Mouse (Mus musculus) kidney, embryonic 16.5 days (tissue): ENCODE measurements around the gene Kcnab3. TPM values are rescaled to one million over a fixed set of nuclear protein-coding genes. Genes with fewer than 3 reads are reported as not detected.

Experiments
- ATAC-seq: fragments of 200-750 bp; cut with Nextera tagmentation; 2 replicates; pipeline ENCODE4 v1.8.0; 2017; ENCODE audit warnings: moderate TSS enrichment; ENCODE audit not compliant: low FRiP score, low TSS enrichment
- H3K27ac ChIP-seq: fragments of 300-500 bp; sonication (generic); 2 replicates; pipeline ENCODE4 v1.5.1; 2014; ENCODE audit warnings: low read length
- H3K27me3 ChIP-seq: fragments of 300-500 bp; sonication (generic); 2 replicates; pipeline ENCODE4 v1.6.1; 2014; ENCODE audit warnings: low read length, control low read depth, mixed read lengths; ENCODE audit not compliant: insufficient read depth
- H3K36me3 ChIP-seq: fragments of 300-500 bp; sonication (generic); 2 replicates; pipeline ENCODE4 v1.6.1; 2014; ENCODE audit warnings: low read length, control low read depth, mixed read lengths; ENCODE audit not compliant: insufficient read depth
- H3K4me1 ChIP-seq: fragments of 300-500 bp; sonication (generic); 2 replicates; pipeline ENCODE4 v1.6.1; 2014; ENCODE audit warnings: low read length, control low read depth, mixed read lengths; ENCODE audit not compliant: insufficient read depth
- H3K4me2 ChIP-seq: fragments of 300-500 bp; sonication (generic); replicated peaks from 2 replicates; pipeline ENCODE4 v1.6.1; 2014; ENCODE audit warnings: low read depth, low read length
- H3K4me3 ChIP-seq: fragments of 300-500 bp; sonication (generic); 2 replicates; pipeline ENCODE4 v1.5.1; 2014; ENCODE audit warnings: mild to moderate bottlenecking, low read length
- H3K9ac ChIP-seq: fragments of 300-500 bp; sonication (generic); replicated peaks from 2 replicates; pipeline ENCODE4 v1.6.1; 2014; ENCODE audit warnings: low read length
- H3K9me3 ChIP-seq: fragments of 300-500 bp; sonication (generic); 2 replicates; pipeline ENCODE4 v1.6.1; 2016; ENCODE audit warnings: low read length, control low read depth
- WGBS: fragments of 180-500 bp; shearing (Covaris S2); extraction: QIAGEN DNeasy Blood & Tissue Kit; methylation state at CpG from one replicate; pipeline ENCODE4 v1.1.7; 2014; 5-methylcytosine and 5-hydroxymethylcytosine counted together
- polyA plus RNA-seq: library from polyadenylated mRNA; unstranded; fragments of >200 nt; fragmentation: Nextera tagmentation; extraction: Ambion mirVana; gene quantifications from 2 replicates; pipeline ENCODE4 v1.2.1, GENCODE M21; 2015

Kcnab3 gene
- polyA plus RNA-seq, 1 experiment from 2014 or later = 3.3 TPM

DNA sequence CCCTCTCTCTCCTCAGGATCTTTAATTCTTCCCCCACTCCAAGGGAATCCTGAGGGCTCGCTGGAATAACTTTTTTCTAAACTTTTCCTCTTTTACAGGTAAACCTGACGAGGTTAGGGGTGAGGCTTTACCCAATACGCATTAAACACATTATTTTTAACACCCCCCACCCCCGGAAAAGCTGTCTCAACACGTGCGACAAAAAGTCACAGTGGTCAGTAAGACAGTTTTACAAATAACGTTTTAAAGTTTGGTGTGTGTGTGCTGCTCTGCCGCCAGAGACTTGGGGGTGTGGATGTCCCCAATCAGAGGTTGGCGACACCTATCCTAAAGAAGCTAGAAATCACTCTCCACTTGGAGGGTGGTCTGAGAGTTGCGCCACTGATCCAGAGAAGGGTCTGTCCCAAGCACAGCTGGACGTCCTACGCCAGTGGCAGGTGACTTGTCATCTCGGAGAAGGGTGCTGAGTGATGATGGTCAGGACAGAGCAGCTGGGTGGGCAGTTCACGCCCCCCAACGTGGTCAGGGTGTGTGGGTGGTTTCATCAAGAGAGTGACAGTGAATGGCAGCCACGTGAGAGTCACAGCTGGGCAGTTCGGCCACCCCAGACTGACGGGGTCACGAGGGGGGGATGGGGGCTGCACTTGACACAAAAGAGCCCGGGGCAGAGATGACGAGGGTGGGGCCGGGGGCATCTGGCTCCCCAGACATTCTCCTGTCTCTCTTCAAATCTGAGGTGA, 41.7 kb downstream of the Kcnab3 start:
- Histone ChIP-seq H3K4me3 (peak overlapping the region; percentile 88), H3K4me2 (peak overlapping the region; percentile 76), H3K9ac (peak overlapping the region; percentile 100), H3K27ac (peak overlapping the region; percentile 100), H3K4me1 (peaks cover 61% of the 10 kb centered on the region), H3K36me3 (peaks cover 12% of the 10 kb centered on the region), H3K9me3 (no peaks in the 10 kb centered on the region), H3K27me3 (no peaks in the 10 kb centered on the region)
- WGBS = under 1% methylated on average over 22 of the region's 22 CpGs
- ATAC-seq = peak; percentile 10; the same call in 1 of the 2 replicates

DNA sequence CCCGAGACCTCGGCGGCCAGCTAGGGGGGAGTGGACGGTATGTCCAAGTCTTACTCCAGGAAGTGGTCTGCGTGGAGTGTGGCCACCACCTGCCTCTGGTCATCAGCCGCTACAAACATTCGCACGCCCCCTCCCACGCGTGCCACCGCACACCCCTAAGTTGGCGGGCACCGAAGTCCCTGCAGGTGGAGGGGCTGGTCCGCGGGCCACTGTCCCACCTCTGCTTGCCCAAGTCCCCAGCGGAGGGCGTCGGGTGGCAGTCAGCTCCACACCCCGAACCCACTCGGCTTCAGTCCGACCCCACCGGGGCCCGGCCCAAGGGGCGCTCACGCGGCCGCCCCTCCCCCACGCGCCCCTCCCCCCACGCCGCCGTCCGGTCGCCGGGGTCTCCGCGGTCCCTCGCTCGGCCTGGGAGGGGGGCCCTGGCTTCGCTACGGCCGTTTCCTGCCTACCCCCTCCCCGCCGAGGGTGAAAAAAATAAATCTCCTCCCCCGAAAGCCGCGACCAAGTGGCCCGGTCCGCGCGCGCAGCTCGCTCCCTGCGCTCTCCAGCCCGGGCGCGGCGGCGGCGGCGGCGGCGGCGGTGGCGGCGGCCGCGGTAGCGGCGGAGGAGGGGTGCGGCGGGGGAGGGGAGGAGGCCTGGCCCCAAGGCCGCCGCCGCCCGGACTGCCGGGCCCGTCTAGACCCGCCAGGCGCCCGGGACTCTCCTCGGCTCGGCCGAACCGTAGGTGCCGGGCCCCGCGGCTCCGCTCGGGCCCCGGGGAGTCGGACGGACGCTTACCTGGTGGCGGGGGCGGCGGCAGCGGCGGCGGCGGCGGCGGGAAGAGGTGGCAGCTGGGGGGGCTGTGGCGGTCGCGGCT, 42.5 kb downstream of the Kcnab3 start:
- ATAC-seq = 0 out of 2 replicates have a peak, but pooled peaks have one; percentile 3
- H3K27ac ChIP-seq = peak overlapping the region; percentile 100
- no peaks in the 10 kb centered on the region for H3K27me3 ChIP-seq
- peaks cover 11% of the 10 kb centered on the region for H3K36me3 ChIP-seq
- peak overlapping the region; percentile 88 for H3K4me3 ChIP-seq
- H3K4me1 ChIP-seq = peaks cover 62% of the 10 kb centered on the region
- WGBS = under 1% methylated on average over 46 of the region's 106 CpGs
- H3K9me3 ChIP-seq = no peaks in the 10 kb centered on the region
- peak overlapping the region; percentile 100 for H3K9ac ChIP-seq
- H3K4me2 ChIP-seq = peak overlapping the region; percentile 76

DNA sequence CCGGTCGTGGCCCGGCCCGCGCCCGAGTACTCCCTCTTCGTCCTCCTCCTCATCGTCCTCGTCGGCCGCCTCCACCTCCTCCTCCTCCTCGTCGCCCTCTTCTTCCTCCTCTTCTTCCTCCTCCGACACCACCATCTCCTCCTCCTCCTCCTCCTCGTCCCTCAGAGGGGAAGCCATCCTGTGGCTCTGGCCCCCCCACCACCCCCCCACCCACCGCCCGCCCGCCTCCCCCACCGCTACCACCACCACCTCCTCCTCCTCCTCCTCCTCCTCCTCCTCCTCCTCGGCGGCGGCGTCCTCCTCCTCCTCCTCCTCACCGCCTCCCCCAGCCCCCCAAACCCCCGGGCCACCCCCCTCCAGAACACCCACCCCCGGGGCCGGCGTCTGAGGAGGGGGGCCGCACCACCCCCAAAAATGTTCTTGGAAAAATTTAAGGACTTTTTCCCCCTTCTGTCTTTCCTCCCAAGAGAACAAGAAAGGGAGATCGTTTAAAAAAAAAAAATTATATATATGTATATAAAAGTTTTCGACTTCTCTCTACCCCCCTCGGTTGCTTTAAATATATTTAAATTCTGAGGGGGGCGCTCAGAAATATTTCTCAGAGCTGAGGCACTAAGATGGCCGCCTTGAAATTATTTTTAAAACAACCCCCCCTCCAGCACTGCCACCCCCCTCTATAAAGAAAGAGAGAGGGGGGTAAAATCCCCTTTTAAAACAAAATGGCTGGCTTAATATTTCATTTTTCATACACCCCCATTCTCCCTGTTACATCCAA, 43.3 kb downstream of the Kcnab3 start, which contains the start of gene Chd3:
TSS of gene Chd3 (minus strand) at position 192 of the 775 bp plus-strand sequence.
- Histone ChIP-seq H3K27ac (peak within 1 kb of the TSS; percentile 100), H3K4me1 (peaks cover 56% of the 10 kb centered on the region), H3K9me3 (no peaks in the 10 kb centered on the region), H3K36me3 (peaks cover 13% of the 10 kb centered on the region), H3K27me3 (no peaks in the 10 kb centered on the region), H3K9ac (peak within 1 kb of the TSS; percentile 100), H3K4me3 (peak within 1 kb of the TSS; percentile 88), H3K4me2 (peak within 1 kb of the TSS; percentile 76)
- WGBS = under 1% methylated on average over 18 of the region's 34 CpGs
- no peak for ATAC-seq

DNA sequence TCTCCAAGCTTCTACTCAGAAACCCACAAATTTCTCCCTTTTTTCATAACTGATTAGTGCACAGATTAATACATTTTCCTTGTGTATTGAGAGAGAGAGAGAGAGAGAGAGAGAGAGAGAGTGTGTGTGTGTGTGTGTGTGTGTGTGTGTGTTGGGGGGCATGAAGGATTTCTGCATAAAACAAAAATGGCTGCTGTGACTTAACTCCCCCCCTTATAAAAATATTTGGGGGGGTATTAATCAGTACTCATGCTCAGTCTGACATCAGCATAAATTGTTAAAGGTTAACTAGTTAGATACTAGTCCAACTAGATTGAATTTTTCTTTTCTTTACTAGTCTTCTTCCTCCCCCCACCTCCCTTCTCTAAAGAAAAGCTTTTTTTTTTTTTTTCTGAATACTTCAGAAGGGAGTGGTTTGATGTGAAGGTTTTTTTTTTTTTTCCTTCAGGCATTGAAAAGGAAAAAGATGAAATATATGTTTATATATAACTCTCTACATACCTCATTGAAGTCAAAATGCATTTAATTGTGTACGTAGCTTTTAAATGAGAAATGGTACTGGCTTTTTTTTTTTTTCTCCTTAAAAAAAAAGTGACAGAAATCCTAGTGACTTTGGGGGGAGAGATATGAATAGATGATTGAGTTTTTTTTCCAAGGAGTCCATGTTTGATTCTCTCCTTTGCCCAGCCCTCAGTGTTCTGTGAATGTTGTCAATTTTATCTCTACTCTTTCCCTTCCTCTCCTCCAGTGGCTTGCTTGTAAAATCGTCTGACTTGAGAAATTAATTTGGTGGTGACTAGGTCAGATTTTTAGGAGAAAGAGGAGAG, 44.1 kb downstream of the Kcnab3 start:
- peak overlapping the region; percentile 76 for H3K4me2 ChIP-seq
- peak overlapping the region; percentile 100 for H3K27ac ChIP-seq
- ATAC-seq = no peak
- H3K9me3 ChIP-seq = no peaks in the 10 kb centered on the region
- peaks cover 13% of the 10 kb centered on the region for H3K36me3 ChIP-seq
- peaks cover 48% of the 10 kb centered on the region for H3K4me1 ChIP-seq
- WGBS = 13% methylated on average over 2 of the region's 2 CpGs
- peak overlapping the region; percentile 88 for H3K4me3 ChIP-seq
- H3K27me3 ChIP-seq = no peaks in the 10 kb centered on the region
- peak overlapping the region; percentile 100 for H3K9ac ChIP-seq

DNA sequence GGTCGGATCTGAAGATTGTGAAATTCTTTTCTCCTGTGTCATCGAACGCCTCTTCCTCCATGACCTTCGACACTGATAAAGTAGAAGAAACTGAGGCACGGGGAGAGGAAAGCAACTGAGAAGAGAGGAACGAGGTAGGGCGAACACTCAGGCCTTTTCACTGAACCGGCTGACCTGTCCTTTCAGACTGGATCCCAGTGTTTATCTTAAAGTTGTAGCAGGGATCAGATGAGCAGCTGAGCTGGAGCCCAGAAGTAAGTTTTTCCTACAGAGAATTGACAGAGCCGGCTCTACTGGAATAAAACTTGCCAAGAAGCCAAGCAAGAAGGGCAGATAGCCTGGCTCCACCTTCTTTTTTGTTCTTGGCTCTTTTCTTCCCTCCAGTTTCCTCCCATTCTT, 44.8 kb downstream of the Kcnab3 start:
- 17% methylated on average over 9 of the region's 9 CpGs for WGBS
- H3K4me2 ChIP-seq = peak overlapping the region; percentile 53
- peak overlapping the region; percentile 60 for H3K9ac ChIP-seq
- peak overlapping the region; percentile 33 for H3K4me3 ChIP-seq
- peaks cover 16% of the 10 kb centered on the region for H3K36me3 ChIP-seq
- H3K27ac ChIP-seq = peak overlapping the region; percentile 92
- no peaks in the 10 kb centered on the region for H3K27me3 ChIP-seq
- no peak for ATAC-seq
- H3K4me1 ChIP-seq = peaks cover 42% of the 10 kb centered on the region
- no peaks in the 10 kb centered on the region for H3K9me3 ChIP-seq

DNA sequence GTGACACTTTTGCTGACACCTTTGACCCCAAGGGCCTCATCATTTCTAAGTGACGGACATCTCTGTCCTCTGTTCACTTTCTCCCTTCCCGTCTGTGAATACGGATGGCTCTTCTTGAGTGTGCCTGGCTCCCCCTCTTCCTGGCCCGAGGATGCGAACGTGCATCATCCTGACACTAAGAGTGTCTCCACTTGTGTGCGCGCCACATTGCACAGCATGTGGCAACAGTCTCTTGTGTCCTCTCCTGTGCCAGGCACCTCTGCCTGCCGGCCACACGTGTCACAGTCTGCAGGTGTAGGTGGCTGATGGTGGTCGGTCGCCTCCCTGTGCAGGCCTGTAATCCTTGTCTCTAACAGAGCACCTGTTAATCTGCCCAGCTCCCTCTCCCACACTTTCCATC, 45.5 kb downstream of the Kcnab3 start:
- H3K9ac ChIP-seq = peak overlapping the region; percentile 43
- no peak for ATAC-seq
- WGBS = 26% methylated on average over 12 of the region's 12 CpGs
- H3K27me3 ChIP-seq = no peaks in the 10 kb centered on the region
- H3K9me3 ChIP-seq = no peaks in the 10 kb centered on the region
- peak overlapping the region; percentile 53 for H3K4me2 ChIP-seq
- H3K4me3 ChIP-seq = peak overlapping the region; percentile 33; the same call in 1 of the 2 replicates
- H3K36me3 ChIP-seq = peaks cover 17% of the 10 kb centered on the region
- H3K4me1 ChIP-seq = peaks cover 38% of the 10 kb centered on the region
- peak overlapping the region; percentile 92 for H3K27ac ChIP-seq

DNA sequence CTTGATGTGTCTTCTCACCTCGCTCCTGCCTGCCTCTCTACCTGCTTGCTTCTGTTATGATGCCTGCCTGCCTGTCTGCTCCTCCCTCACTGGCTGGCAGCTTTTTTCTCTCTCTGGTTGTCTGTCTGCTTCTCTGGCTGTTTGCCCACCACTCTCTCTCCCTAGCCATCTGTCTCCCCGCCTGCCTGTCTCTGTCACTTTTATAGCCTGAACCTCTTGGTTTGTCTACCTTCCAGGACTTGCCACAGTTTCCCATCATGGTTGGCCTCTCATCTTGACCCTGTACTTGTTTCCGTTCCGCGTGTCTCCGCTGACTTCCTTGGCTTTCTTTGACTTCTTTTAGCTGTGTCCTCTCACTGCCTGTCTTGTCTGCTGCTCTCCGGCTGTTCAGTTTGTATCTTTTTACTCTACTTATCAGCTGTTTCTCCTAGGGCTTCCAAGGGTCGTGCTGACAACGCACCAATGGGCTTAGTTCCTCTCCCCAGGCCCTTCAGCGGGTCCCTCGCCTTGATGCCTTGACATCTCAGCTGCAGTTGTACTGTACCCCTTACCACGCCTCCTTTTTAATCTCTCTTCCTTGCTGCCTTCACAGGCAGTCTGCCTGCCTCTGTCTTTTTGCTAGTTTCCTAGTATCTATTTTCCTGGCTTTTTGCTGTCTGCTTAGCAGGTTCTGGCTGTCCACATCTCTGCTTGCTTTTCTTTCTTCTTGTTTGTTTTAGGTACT, 46.2 kb downstream of the Kcnab3 start:
- H3K27ac ChIP-seq = peak overlapping the region; percentile 92
- WGBS = 27% methylated on average over 12 of the region's 12 CpGs
- no peaks in the 10 kb centered on the region for H3K9me3 ChIP-seq
- H3K4me3 ChIP-seq = peak overlapping the region; percentile 33; the same call in 1 of the 2 replicates
- H3K27me3 ChIP-seq = no peaks in the 10 kb centered on the region
- H3K4me2 ChIP-seq = peak overlapping the region; percentile 53
- H3K4me1 ChIP-seq = peaks cover 34% of the 10 kb centered on the region
- ATAC-seq = no peak
- peak overlapping the region; percentile 25; the same call in 1 of the 2 replicates for H3K9ac ChIP-seq
- H3K36me3 ChIP-seq = peaks cover 17% of the 10 kb centered on the region

DNA sequence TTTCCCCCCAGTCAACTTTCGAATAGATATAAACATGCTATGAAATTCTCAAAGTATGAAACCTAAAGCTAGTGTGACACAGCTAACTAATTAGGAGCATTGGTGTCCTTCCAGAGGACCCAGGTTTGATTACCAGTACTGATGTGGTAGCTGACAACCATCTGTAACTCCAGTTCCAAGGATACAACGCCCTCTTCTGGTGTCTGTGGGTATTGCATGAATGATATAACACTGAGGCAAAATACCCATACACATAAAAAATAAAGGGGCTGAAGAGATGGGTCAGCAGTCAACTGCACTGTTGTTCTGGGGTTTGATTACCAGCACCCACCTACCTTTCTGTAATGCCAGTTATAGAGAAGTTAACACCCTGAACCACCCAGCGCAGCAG, 46.7 kb downstream of the Kcnab3 start:
- H3K4me3 ChIP-seq = no peak overlapping the region
- no peaks in the 10 kb centered on the region for H3K27me3 ChIP-seq
- WGBS = 71% methylated on average over 3 of the region's 3 CpGs
- H3K9ac ChIP-seq = no peak overlapping the region
- peaks cover 21% of the 10 kb centered on the region for H3K36me3 ChIP-seq
- no peak overlapping the region for H3K27ac ChIP-seq
- no peaks in the 10 kb centered on the region for H3K9me3 ChIP-seq
- H3K4me2 ChIP-seq = no peak overlapping the region
- no peak for ATAC-seq
- H3K4me1 ChIP-seq = peaks cover 31% of the 10 kb centered on the region
